ENCODE assay signal across 19 mouse cellular contexts in genomic region chr9:25267133-25267532, GRCm38 (mm10). TPM values are rescaled to one million over a fixed set of nuclear protein-coding genes. Genes with fewer than 3 reads are reported as not detected.
DNase-seq lines count a peak whose midpoint lies in the region; ATAC-seq lines count a peak whose summit lies in the region.
"Had no signal": no experiment of that assay in that cellular context is flagged by ENCODE, and none has a peak within 500 bp of the region (broad histone marks: within the 10 kb centered on the region; RNA-seq: fewer than 3 reads in every experiment).

No protein-coding gene starts in this region.

- peak; percentile 65 for ATAC-seq in megakaryocyte-erythroid progenitor cell, adult 5-6 weeks (replicated peaks; ENCODE audit: low FRiP score, low TSS enrichment, poor library complexity, severe bottlenecking)
- ATAC-seq in hindbrain, embryonic 11.5 days (ENCODE audit: low FRiP score) = no peak
- no peak for ATAC-seq in heart, embryonic 12.5 days (ENCODE audit: insufficient number of reproducible peaks, low FRiP score)
- ATAC-seq: activated CD4-positive, CD25-positive, alpha-beta regulatory T cell, adult 4 months; forebrain, embryonic 13.5 days; forebrain, embryonic 15.5 days; Patski had no signal

- no peaks in the 10 kb centered on the region for H3K9me3 ChIP-seq in hindbrain, embryonic 11.5 days (ENCODE audit: control insufficient read depth, low read length)
- no peaks in the 10 kb centered on the region for H3K9me3 ChIP-seq in heart, embryonic 12.5 days (replicated peaks)
- H3K9me3 ChIP-seq: embryonic facial prominence, embryonic 10.5 days; embryonic facial prominence, embryonic 12.5 days; forebrain, embryonic 13.5 days; forebrain, embryonic 15.5 days had no signal

- H3K9ac ChIP-seq in hindbrain, embryonic 11.5 days (ENCODE audit: low read depth, low read length) = no peak overlapping the region
- H3K9ac ChIP-seq in heart, embryonic 12.5 days = no peak overlapping the region
- H3K9ac ChIP-seq: embryonic facial prominence, embryonic 12.5 days; forebrain, embryonic 13.5 days; forebrain, embryonic 15.5 days had no signal

- no peaks in the 10 kb centered on the region for H3K36me3 ChIP-seq in hindbrain, embryonic 11.5 days (ENCODE audit: control insufficient read depth, insufficient read depth, low read length)
- H3K36me3 ChIP-seq in heart, embryonic 12.5 days = peaks cover 40% of the 10 kb centered on the region

- H3K27me3 ChIP-seq in hindbrain, embryonic 11.5 days (ENCODE audit: control insufficient read depth, insufficient read depth, low read length) = no peaks in the 10 kb centered on the region
- no peaks in the 10 kb centered on the region for H3K27me3 ChIP-seq in heart, embryonic 12.5 days (replicated peaks)
- H3K27me3 ChIP-seq: embryonic facial prominence, embryonic 12.5 days; forebrain, embryonic 13.5 days; forebrain, embryonic 15.5 days; Patski had no signal

- H3K4me2 ChIP-seq in hindbrain, embryonic 11.5 days (replicated peaks; ENCODE audit: low read depth, low read length) = no peak overlapping the region
- H3K4me2 ChIP-seq in heart, embryonic 12.5 days = no peak overlapping the region
- H3K4me2 ChIP-seq: embryonic facial prominence, embryonic 12.5 days; forebrain, embryonic 13.5 days; forebrain, embryonic 15.5 days had no signal

- H3K4me1 ChIP-seq in hindbrain, embryonic 11.5 days (replicated peaks; ENCODE audit: control insufficient read depth, insufficient read depth, low read length) = no peaks in the 10 kb centered on the region
- H3K4me1 ChIP-seq in heart, embryonic 12.5 days (replicated peaks) = 0 out of 2 replicates have a peak, but pooled peaks cover 3% of the 10 kb centered on the region
- H3K4me1 ChIP-seq: embryonic facial prominence, embryonic 10.5 days; embryonic facial prominence, embryonic 12.5 days; forebrain, embryonic 13.5 days; forebrain, embryonic 15.5 days had no signal

- WGBS in hindbrain, embryonic 11.5 days = 96% methylated on average over 3 of the region's 3 CpGs
- 82% methylated on average over 3 of the region's 3 CpGs for WGBS in heart, embryonic 12.5 days

- no peak overlapping the region for H3K4me3 ChIP-seq in hindbrain, embryonic 11.5 days (ENCODE audit: low read depth, low read length)
- no peak overlapping the region for H3K4me3 ChIP-seq in heart, embryonic 12.5 days
- H3K4me3 ChIP-seq: embryonic facial prominence, embryonic 10.5 days; embryonic facial prominence, embryonic 12.5 days; forebrain, embryonic 13.5 days; forebrain, embryonic 15.5 days had no signal

- peak; percentile 50 for DNase-seq in 3T3-L1 (ENCODE audit: low read depth, low spot score)
- DNase-seq in 416B (ENCODE audit: low read depth) = peak; percentile 53
- no peak for DNase-seq in hindbrain, embryonic 11.5 days (ENCODE audit: low spot score)
- DNase-seq: adrenal gland, adult 8-10 months; adrenal gland, postnatal 14 days; adrenal gland, postnatal 36 days; cerebellum, adult 11-12 months; cerebellum, adult 2 months; cerebellum, adult 9-10 months; cerebellum, postnatal 10 days; cerebellum, postnatal 25 days had no signal

- H3K27ac ChIP-seq in hindbrain, embryonic 11.5 days (ENCODE audit: low read depth, low read length) = no peak overlapping the region
- no peak overlapping the region for H3K27ac ChIP-seq in heart, embryonic 12.5 days (ENCODE audit: poor library complexity, severe bottlenecking)
- H3K27ac ChIP-seq: embryonic facial prominence, embryonic 10.5 days; embryonic facial prominence, embryonic 12.5 days; forebrain, embryonic 13.5 days; forebrain, embryonic 15.5 days had no signal

RNA-seq across cellular contexts. Expression of gene Sept7, which starts 14.9 kb away (rescaled TPM):
- 121 and 131 TPM in 2 replicates for total RNA-seq in megakaryocyte-erythroid progenitor cell, adult 5-6 weeks (2014; fragmentation: Nextera tagmentation)
- 283 and 354 TPM in 2 replicates for total RNA-seq in megakaryocyte-erythroid progenitor cell, adult 5-6 weeks (2017)
- 290 and 317 TPM in 2 replicates for polyA plus RNA-seq in hindbrain, embryonic 11.5 days (2014; fragmentation: Nextera tagmentation; extraction: Ambion mirVana)
- polyA plus RNA-seq in heart, embryonic 12.5 days (2016; fragmentation: Nextera tagmentation; extraction: Ambion mirVana) = 299 and 306 TPM in 2 replicates
